Mouse (Mus musculus) hindbrain, embryonic 11.5 days (tissue): ENCODE results near the gene Sh2d1b1. TPM values are rescaled to one million over a fixed set of nuclear protein-coding genes. Genes with fewer than 3 reads are reported as not detected.

Experiments used
- polyA plus RNA-seq: library from polyadenylated mRNA; unstranded; fragments of >200 nt; fragmentation: Nextera tagmentation; extraction: Ambion mirVana; gene quantifications from 2 replicates; pipeline ENCODE4 v1.2.1, GENCODE M21; 2014

Sh2d1b1 gene
- polyA plus RNA-seq, 1 experiment from 2014 or later = not detected

Other genes with a start within 250 kb of the Sh2d1b1 start
- 31.2 and 32.0 TPM in 2 replicates for gene Ddr2, start 166.6 kb upstream of the Sh2d1b1 start, polyA plus RNA-seq
- gene Uap1, start 102.4 kb upstream of the Sh2d1b1 start, polyA plus RNA-seq = 67.2 and 69.2 TPM in 2 replicates
- gene Uhmk1, start 61.9 kb upstream of the Sh2d1b1 start, polyA plus RNA-seq = 13.6 and 16.4 TPM in 2 replicates
- gene Sh2d1b2, start 44.6 kb upstream of the Sh2d1b1 start, polyA plus RNA-seq = not detected in 2 replicates
- gene Gm7694, start 29.0 kb downstream of the Sh2d1b1 start, polyA plus RNA-seq = 1.4 and 2.4 TPM in 2 replicates
- 1.4 and 1.9 TPM in 2 replicates for gene Spata46, start 31.5 kb downstream of the Sh2d1b1 start, polyA plus RNA-seq